Mouse (Mus musculus): ENCODE data around the gene H2-D1. TPM values are rescaled to one million over a fixed set of nuclear protein-coding genes. Genes with fewer than 3 reads are reported as not detected.
"Not testable (repeated sequence)": the region's sequence is repeated elsewhere in the genome, so short reads cannot be mapped to it uniquely, and the experiment has no call there.

The H2-D1 gene
- polyA plus RNA-seq, 1 experiment from 2014 or later, result 109 TPM

- H3K4me3 ChIP-seq (ENCODE audit: low read depth, low read length), result no peak overlapping the region
- H3K9me3 ChIP-seq (replicated peaks; ENCODE audit: control insufficient read depth, low read length, poor library complexity, severe bottlenecking), result no peaks in the 10 kb centered on the region
- H3K9ac ChIP-seq (ENCODE audit: low read depth, low read length), result no peak overlapping the region
- no peak overlapping the region for H3K4me2 ChIP-seq (ENCODE audit: low read length)
- H3K27me3 ChIP-seq (ENCODE audit: control insufficient read depth, insufficient read depth, low read depth, low read length), result no peaks in the 10 kb centered on the region
- no peak overlapping the region for H3K27ac ChIP-seq (ENCODE audit: low read length)
- WGBS, result 88% methylated on average over 2 of the region's 2 CpGs
- no peak for ATAC-seq
- H3K36me3 ChIP-seq (ENCODE audit: control insufficient read depth, insufficient read depth, low read length), result no peaks in the 10 kb centered on the region
- H3K4me1 ChIP-seq (ENCODE audit: control insufficient read depth, insufficient read depth, low read length), result no peaks in the 10 kb centered on the region
Measured at GRCm38 (mm10) chr17:35303271-35303670, 40.7 kb downstream of the H2-D1 start.

DNA sequence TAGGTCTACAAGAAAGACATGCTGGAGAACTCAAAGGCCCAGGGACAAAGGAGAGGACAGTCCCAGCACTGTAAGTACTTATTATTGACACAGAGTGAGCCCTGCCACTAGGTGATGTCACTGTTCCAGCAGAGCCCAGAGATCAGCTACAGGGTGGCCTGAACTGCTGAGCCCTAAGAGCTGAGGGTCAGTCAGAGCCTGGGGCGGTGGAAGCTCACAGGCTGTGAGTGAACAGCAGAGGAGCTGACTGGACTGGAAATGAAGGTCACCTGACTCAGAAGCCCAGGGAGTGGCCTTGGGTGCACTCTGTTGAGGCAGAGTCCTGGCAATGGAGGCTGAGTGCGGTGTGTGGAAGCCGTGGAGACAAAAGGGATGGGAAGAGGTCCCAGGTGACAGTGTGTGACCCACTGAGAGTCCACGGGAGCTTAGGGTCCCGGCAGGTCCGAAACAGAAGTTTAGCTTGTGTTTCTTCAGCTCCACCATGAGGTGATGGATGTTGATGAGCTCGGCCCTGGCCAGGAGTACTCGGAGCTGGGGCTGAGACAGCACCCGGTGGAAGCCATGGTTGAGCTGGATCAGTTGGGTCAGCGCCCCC lies 41.3 kb downstream of the H2-D1 start:
- Histone ChIP-seq H3K4me3 (ENCODE audit: low read depth, low read length) (no peak overlapping the region), H3K9ac (ENCODE audit: low read depth, low read length) (no peak overlapping the region), H3K27me3 (ENCODE audit: control insufficient read depth, insufficient read depth, low read depth, low read length) (no peaks in the 10 kb centered on the region), H3K27ac (ENCODE audit: low read length) (no peak overlapping the region), H3K4me2 (ENCODE audit: low read length) (no peak overlapping the region), H3K4me1 (ENCODE audit: control insufficient read depth, insufficient read depth, low read length) (no peaks in the 10 kb centered on the region), H3K9me3 (replicated peaks; ENCODE audit: control insufficient read depth, low read length, poor library complexity, severe bottlenecking) (no peaks in the 10 kb centered on the region), H3K36me3 (ENCODE audit: control insufficient read depth, insufficient read depth, low read length) (no peaks in the 10 kb centered on the region)
- no peak for ATAC-seq
- 81% methylated on average over 10 of the region's 10 CpGs for WGBS

- Histone ChIP-seq H3K27ac (ENCODE audit: low read length) (no peak overlapping the region), H3K27me3 (ENCODE audit: control insufficient read depth, insufficient read depth, low read depth, low read length) (no peaks in the 10 kb centered on the region), H3K36me3 (ENCODE audit: control insufficient read depth, insufficient read depth, low read length) (no peaks in the 10 kb centered on the region), H3K4me3 (ENCODE audit: low read depth, low read length) (no peak overlapping the region), H3K9me3 (replicated peaks; ENCODE audit: control insufficient read depth, low read length, poor library complexity, severe bottlenecking) (no peaks in the 10 kb centered on the region), H3K9ac (ENCODE audit: low read depth, low read length) (no peak overlapping the region), H3K4me2 (ENCODE audit: low read length) (no peak overlapping the region), H3K4me1 (ENCODE audit: control insufficient read depth, insufficient read depth, low read length) (no peaks in the 10 kb centered on the region)
- no peak for ATAC-seq
- 78% methylated on average over 6 of the region's 6 CpGs for WGBS
Measured at GRCm38 (mm10) chr17:35304478-35304877, 41.9 kb downstream of the H2-D1 start.

DNA sequence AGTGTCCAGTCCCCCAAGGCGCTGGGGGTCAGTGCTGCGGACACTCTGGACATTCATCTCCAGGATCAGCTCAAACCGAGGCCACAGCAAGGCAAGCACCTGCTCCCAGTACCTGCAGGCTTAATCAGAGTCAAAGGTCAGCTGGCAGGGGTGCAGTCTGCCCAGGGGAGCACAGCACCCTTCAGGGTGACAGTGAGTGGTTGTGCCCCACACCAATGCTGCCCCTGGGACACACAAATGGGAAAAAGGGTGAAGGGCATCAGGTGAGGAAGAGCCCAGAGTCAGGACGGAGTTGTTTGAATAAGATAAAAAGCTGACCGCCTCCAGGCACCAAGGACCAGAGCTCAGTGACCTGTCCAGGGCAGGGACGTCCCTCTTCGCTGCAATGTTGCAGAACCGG lies 42.4 kb downstream of the H2-D1 start:
- not testable (repeated sequence) for H3K27me3 ChIP-seq (ENCODE audit: control insufficient read depth, insufficient read depth, low read depth, low read length); H3K27ac ChIP-seq (ENCODE audit: low read length); H3K9ac ChIP-seq (ENCODE audit: low read depth, low read length)

More for the DNA sequence above, 42.4 kb downstream of the H2-D1 start:
- not testable (repeated sequence) for H3K4me2 ChIP-seq (ENCODE audit: low read length); H3K4me3 ChIP-seq (ENCODE audit: low read depth, low read length); H3K9me3 ChIP-seq (replicated peaks; ENCODE audit: control insufficient read depth, low read length, poor library complexity, severe bottlenecking); H3K4me1 ChIP-seq (ENCODE audit: control insufficient read depth, insufficient read depth, low read length); H3K36me3 ChIP-seq (ENCODE audit: control insufficient read depth, insufficient read depth, low read length); ATAC-seq
- 88% methylated on average over 7 of the region's 8 CpGs for WGBS

Small RNAs within 50 kb of the gene (microRNA-seq; reads per million reads assigned to microRNA genes)
- gene Mir6975, result 3.4 reads per million, percentile 16 among the genes with 10 or more reads in this experiment
- 0.86 reads per million for gene Mir8094

Other genes with a start within 250 kb of the H2-D1 start
- gene Vwa7, start 246.2 kb upstream of the H2-D1 start, polyA plus RNA-seq (2015; fragmentation: Nextera tagmentation; extraction: Ambion mirVana), result 0.16 and 0.26 TPM in 2 replicates
- gene Sapcd1, start 234.7 kb upstream of the H2-D1 start, polyA plus RNA-seq (2015; fragmentation: Nextera tagmentation; extraction: Ambion mirVana), result 0.71 and 1.1 TPM in 2 replicates
- gene Msh5, start 216.0 kb upstream of the H2-D1 start, polyA plus RNA-seq (2015; fragmentation: Nextera tagmentation; extraction: Ambion mirVana), result 1.9 and 2.4 TPM in 2 replicates
- 51.2 and 54.7 TPM in 2 replicates for gene Clic1, start 212.8 kb upstream of the H2-D1 start, polyA plus RNA-seq (2015; fragmentation: Nextera tagmentation; extraction: Ambion mirVana)
- gene Ddah2, start 203.7 kb upstream of the H2-D1 start, polyA plus RNA-seq (2015; fragmentation: Nextera tagmentation; extraction: Ambion mirVana), result 312 and 341 TPM in 2 replicates
- gene Ly6g6c, start 197.3 kb upstream of the H2-D1 start, polyA plus RNA-seq (2015; fragmentation: Nextera tagmentation; extraction: Ambion mirVana), result 0.30 TPM in 1 of 2 replicates, not detected in the other
- 0.12 and 0.15 TPM in 2 replicates for gene Mpig6b, start 196.5 kb upstream of the H2-D1 start, polyA plus RNA-seq (2015; fragmentation: Nextera tagmentation; extraction: Ambion mirVana)
- gene Ly6g6e, start 185.8 kb upstream of the H2-D1 start, polyA plus RNA-seq (2015; fragmentation: Nextera tagmentation; extraction: Ambion mirVana), result 0.26 and 0.31 TPM in 2 replicates
- gene Ly6g6d, start 184.7 kb upstream of the H2-D1 start, polyA plus RNA-seq (2015; fragmentation: Nextera tagmentation; extraction: Ambion mirVana), result 0.57 and 1.5 TPM in 2 replicates
- not detected in 2 replicates for gene Ly6g6f, start 177.1 kb upstream of the H2-D1 start, polyA plus RNA-seq (2015; fragmentation: Nextera tagmentation; extraction: Ambion mirVana)
- 105 and 107 TPM in 2 replicates for gene Abhd16a, start 173.5 kb upstream of the H2-D1 start, polyA plus RNA-seq (2015; fragmentation: Nextera tagmentation; extraction: Ambion mirVana)
- not detected in 2 replicates for gene Ly6g5c, start 154.5 kb upstream of the H2-D1 start, polyA plus RNA-seq (2015; fragmentation: Nextera tagmentation; extraction: Ambion mirVana)
- gene Ly6g5b, start 147.3 kb upstream of the H2-D1 start, polyA plus RNA-seq (2015; fragmentation: Nextera tagmentation; extraction: Ambion mirVana), result 1.5 TPM in 2 replicates
- gene Gpank1, start 141.3 kb upstream of the H2-D1 start, polyA plus RNA-seq (2015; fragmentation: Nextera tagmentation; extraction: Ambion mirVana), result 24.3 and 26.4 TPM in 2 replicates
- 315 and 331 TPM in 2 replicates for gene Csnk2b, start 140.7 kb upstream of the H2-D1 start, polyA plus RNA-seq (2015; fragmentation: Nextera tagmentation; extraction: Ambion mirVana)
- 7.8 and 8.7 TPM in 2 replicates for gene D17H6S53E, start 136.4 kb upstream of the H2-D1 start, polyA plus RNA-seq (2015; fragmentation: Nextera tagmentation; extraction: Ambion mirVana)
- 0.24 and 0.29 TPM in 2 replicates for gene Apom, start 130.7 kb upstream of the H2-D1 start, polyA plus RNA-seq (2015; fragmentation: Nextera tagmentation; extraction: Ambion mirVana)
- gene Bag6, start 127.6 kb upstream of the H2-D1 start, polyA plus RNA-seq (2015; fragmentation: Nextera tagmentation; extraction: Ambion mirVana), result 70.5 and 75.7 TPM in 2 replicates
- gene Prrc2a, start 97.8 kb upstream of the H2-D1 start, polyA plus RNA-seq (2015; fragmentation: Nextera tagmentation; extraction: Ambion mirVana), result 148 and 167 TPM in 2 replicates
- 6.2 and 6.9 TPM in 2 replicates for gene Aif1, start 86.7 kb upstream of the H2-D1 start, polyA plus RNA-seq (2015; fragmentation: Nextera tagmentation; extraction: Ambion mirVana)
- gene Lst1, start 74.3 kb upstream of the H2-D1 start, polyA plus RNA-seq (2015; fragmentation: Nextera tagmentation; extraction: Ambion mirVana), result 4.7 and 5.9 TPM in 2 replicates
- gene Ltb, start 68.3 kb upstream of the H2-D1 start, polyA plus RNA-seq (2015; fragmentation: Nextera tagmentation; extraction: Ambion mirVana), result 0.48 and 0.62 TPM in 2 replicates
- not detected in 2 replicates for gene Tnf, start 60.7 kb upstream of the H2-D1 start, polyA plus RNA-seq (2015; fragmentation: Nextera tagmentation; extraction: Ambion mirVana)
- 0.45 and 1.1 TPM in 2 replicates for gene Lta, start 57.4 kb upstream of the H2-D1 start, polyA plus RNA-seq (2015; fragmentation: Nextera tagmentation; extraction: Ambion mirVana)
- gene Gm16181, start 41.9 kb upstream of the H2-D1 start, polyA plus RNA-seq (2015; fragmentation: Nextera tagmentation; extraction: Ambion mirVana), result 0.38 and 0.57 TPM in 2 replicates
- gene Atp6v1g2, start 29.1 kb upstream of the H2-D1 start, polyA plus RNA-seq (2015; fragmentation: Nextera tagmentation; extraction: Ambion mirVana), result 111 and 139 TPM in 2 replicates
- gene Nfkbil1, start 26.9 kb upstream of the H2-D1 start, polyA plus RNA-seq (2015; fragmentation: Nextera tagmentation; extraction: Ambion mirVana), result 9.2 and 9.4 TPM in 2 replicates
- gene Ddx39b, start 21.0 kb upstream of the H2-D1 start, polyA plus RNA-seq (2015; fragmentation: Nextera tagmentation; extraction: Ambion mirVana), result 339 and 357 TPM in 2 replicates
- 0.38 and 0.52 TPM in 2 replicates for gene H2-Q1, start 57.7 kb downstream of the H2-D1 start, polyA plus RNA-seq (2015; fragmentation: Nextera tagmentation; extraction: Ambion mirVana)
- gene H2-Q2, start 79.5 kb downstream of the H2-D1 start, polyA plus RNA-seq (2015; fragmentation: Nextera tagmentation; extraction: Ambion mirVana), result 4.4 and 7.6 TPM in 2 replicates
- gene H2-Q4, start 116.9 kb downstream of the H2-D1 start, polyA plus RNA-seq (2015; fragmentation: Nextera tagmentation; extraction: Ambion mirVana), result 0.65 and 0.97 TPM in 2 replicates
- gene H2-Q6, start 162.1 kb downstream of the H2-D1 start, polyA plus RNA-seq (2015; fragmentation: Nextera tagmentation; extraction: Ambion mirVana), result 1.1 and 1.3 TPM in 2 replicates
- 3.8 and 4.6 TPM in 2 replicates for gene H2-Q7, start 176.4 kb downstream of the H2-D1 start, polyA plus RNA-seq (2015; fragmentation: Nextera tagmentation; extraction: Ambion mirVana)
- gene H2-Q10, start 207.4 kb downstream of the H2-D1 start, polyA plus RNA-seq (2015; fragmentation: Nextera tagmentation; extraction: Ambion mirVana), result 0.30 and 0.31 TPM in 2 replicates
- 0.37 TPM in 1 of 2 replicates, not detected in the other for gene Pou5f1, start 243.3 kb downstream of the H2-D1 start, polyA plus RNA-seq (2015; fragmentation: Nextera tagmentation; extraction: Ambion mirVana)